Mouse (Mus musculus) heart, postnatal 0 days (tissue): ENCODE measurements around the gene Creb5.

Source experiments
- CTCF ChIP-seq: IDR thresholded peaks from 2 replicates; pipeline ENCODE4 v1.5.1; 2016; ENCODE audit warnings: antibody characterized with exemption, control low read depth, low read depth
- EP300 ChIP-seq: IDR thresholded peaks from 2 replicates; pipeline ENCODE4 v1.6.1; 2016; ENCODE audit warnings: antibody characterized with exemption, low read depth

- TF ChIP-seq CTCF (no peak), EP300 (no peak)
Measured at GRCm38 (mm10) chr6:53450494-53450893, 163.4 kb downstream of the Creb5 start.
